Mouse (Mus musculus): ENCODE measurements around the gene Nav1.

GRCm38 (mm10) chr1:135585573-135585972, 21.5 kb downstream of the Nav1 start:
- TF ChIP-seq CTCF (IDR thresholded peaks at IDR 0.05; ENCODE audit: borderline replicate concordance, insufficient read depth, low read depth, low read length) = no peak
- no peak for TF ChIP-seq POLR2A (IDR thresholded peaks at IDR 0.05; ENCODE audit: borderline replicate concordance, insufficient read depth, low read length)
